Mouse (Mus musculus): ENCODE data around the gene Twsg1. TPM values are rescaled to one million over a fixed set of nuclear protein-coding genes. Genes with fewer than 3 reads are reported as not detected.

Gene Twsg1
- polyA plus RNA-seq, 1 experiment from 2014 or later, result 105 TPM

DNA sequence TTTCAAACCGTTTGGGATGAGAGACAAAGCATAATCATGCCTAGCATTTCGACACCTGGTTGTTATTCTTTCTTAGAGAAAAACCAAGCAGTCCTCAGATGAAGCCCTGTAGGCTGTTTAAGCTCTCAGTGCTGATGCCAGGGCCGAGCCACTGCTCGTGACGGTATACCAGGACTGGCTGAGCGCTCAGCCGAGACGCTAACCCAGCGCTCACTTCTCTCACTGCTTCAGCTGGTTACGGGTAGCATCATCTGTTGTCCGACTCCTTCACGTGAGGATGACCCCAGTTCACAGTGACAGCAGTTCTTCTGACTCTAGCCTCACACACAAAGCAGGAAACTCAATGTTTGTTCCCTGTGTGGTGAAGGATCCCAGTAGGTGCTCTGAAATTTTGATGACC is 10.8 kb downstream of the Twsg1 start:
- Histone ChIP-seq H3K9ac (ENCODE audit: low read length) (peak overlapping the region; percentile 26; the same call in 1 of the 2 replicates), H3K27me3 (ENCODE audit: control insufficient read depth, insufficient read depth, low read length) (no peaks in the 10 kb centered on the region), H3K27ac (ENCODE audit: low read length) (peak overlapping the region; percentile 49), H3K4me3 (ENCODE audit: low read length) (no peak overlapping the region), H3K36me3 (ENCODE audit: control insufficient read depth, insufficient read depth) (peaks cover 7% of the 10 kb centered on the region), H3K4me2 (ENCODE audit: low read depth, low read length) (no peak overlapping the region), H3K4me1 (ENCODE audit: control insufficient read depth, insufficient read depth, low read length) (peaks cover 15% of the 10 kb centered on the region), H3K9me3 (replicated peaks; ENCODE audit: control insufficient read depth, low read length) (no peaks in the 10 kb centered on the region)
- 72% methylated on average over 12 of the region's 12 CpGs for WGBS
- ATAC-seq (replicated peaks; ENCODE audit: extremely low read depth, insufficient read depth, low FRiP score), result no peak

GRCm38 (mm10) chr17:65939461-65940192 is 11.4 kb downstream of the Twsg1 start:
- H3K9ac ChIP-seq (ENCODE audit: low read length), result peak overlapping the region; percentile 26; the same call in 1 of the 2 replicates
- H3K4me3 ChIP-seq (ENCODE audit: low read length), result no peak overlapping the region
- no peaks in the 10 kb centered on the region for H3K27me3 ChIP-seq (ENCODE audit: control insufficient read depth, insufficient read depth, low read length)
- ATAC-seq (replicated peaks; ENCODE audit: extremely low read depth, insufficient read depth, low FRiP score), result no peak
- H3K9me3 ChIP-seq (replicated peaks; ENCODE audit: control insufficient read depth, low read length), result no peaks in the 10 kb centered on the region
- no peak overlapping the region for H3K4me2 ChIP-seq (ENCODE audit: low read depth, low read length)
- 45% methylated on average over 14 of the region's 14 CpGs for WGBS
- peaks cover 15% of the 10 kb centered on the region for H3K4me1 ChIP-seq (ENCODE audit: control insufficient read depth, insufficient read depth, low read length)
- H3K36me3 ChIP-seq (ENCODE audit: control insufficient read depth, insufficient read depth), result peaks cover 7% of the 10 kb centered on the region
- peak overlapping the region; percentile 60 for H3K27ac ChIP-seq (ENCODE audit: low read length)

- Histone ChIP-seq H3K9ac (ENCODE audit: low read length) (no peak overlapping the region), H3K4me3 (ENCODE audit: low read length) (no peak overlapping the region), H3K36me3 (ENCODE audit: control insufficient read depth, insufficient read depth) (peaks cover 18% of the 10 kb centered on the region), H3K4me2 (ENCODE audit: low read depth, low read length) (no peak overlapping the region), H3K27ac (ENCODE audit: low read length) (no peak overlapping the region), H3K4me1 (ENCODE audit: control insufficient read depth, insufficient read depth, low read length) (peaks cover 15% of the 10 kb centered on the region), H3K9me3 (replicated peaks; ENCODE audit: control insufficient read depth, low read length) (no peaks in the 10 kb centered on the region), H3K27me3 (ENCODE audit: control insufficient read depth, insufficient read depth, low read length) (no peaks in the 10 kb centered on the region)
- 98% methylated on average over 9 of the region's 9 CpGs for WGBS
- ATAC-seq (replicated peaks; ENCODE audit: extremely low read depth, insufficient read depth, low FRiP score), result no peak
Observed at GRCm38 (mm10) chr17:65937671-65938070, 13.4 kb downstream of the Twsg1 start.

- ATAC-seq (replicated peaks; ENCODE audit: extremely low read depth, insufficient read depth, low FRiP score), result no peak
- WGBS, result 94% methylated on average over 2 of the region's 2 CpGs
- H3K4me2 ChIP-seq (ENCODE audit: low read depth, low read length), result no peak overlapping the region
Observed at GRCm38 (mm10) chr17:65933741-65934140, 17.3 kb downstream of the Twsg1 start.

GRCm38 (mm10) chr17:65931525-65931924 is 19.5 kb downstream of the Twsg1 start:
- Histone ChIP-seq H3K4me2 (ENCODE audit: low read depth, low read length) (no peak overlapping the region), H3K27ac (ENCODE audit: low read length) (peak overlapping the region; percentile 39; the same call in 1 of the 2 replicates), H3K4me1 (ENCODE audit: control insufficient read depth, insufficient read depth, low read length) (peaks cover 7% of the 10 kb centered on the region; the same call in 1 of the 2 replicates), H3K9me3 (replicated peaks; ENCODE audit: control insufficient read depth, low read length) (no peaks in the 10 kb centered on the region), H3K4me3 (ENCODE audit: low read length) (no peak overlapping the region), H3K9ac (ENCODE audit: low read length) (no peak overlapping the region), H3K36me3 (ENCODE audit: control insufficient read depth, insufficient read depth) (peaks cover 26% of the 10 kb centered on the region), H3K27me3 (ENCODE audit: control insufficient read depth, insufficient read depth, low read length) (no peaks in the 10 kb centered on the region)
- 68% methylated on average over 6 of the region's 6 CpGs for WGBS
- ATAC-seq (replicated peaks; ENCODE audit: extremely low read depth, insufficient read depth, low FRiP score), result 0 out of 2 replicates have a peak, but pooled peaks have one; percentile 23

More at GRCm38 (mm10) chr17:65933741-65934140, 17.3 kb downstream of the Twsg1 start:
- H3K9ac ChIP-seq (ENCODE audit: low read length), result no peak overlapping the region
- H3K4me3 ChIP-seq (ENCODE audit: low read length), result no peak overlapping the region
- H3K27me3 ChIP-seq (ENCODE audit: control insufficient read depth, insufficient read depth, low read length), result no peaks in the 10 kb centered on the region
- H3K36me3 ChIP-seq (ENCODE audit: control insufficient read depth, insufficient read depth), result peaks cover 22% of the 10 kb centered on the region
- no peaks in the 10 kb centered on the region for H3K9me3 ChIP-seq (replicated peaks; ENCODE audit: control insufficient read depth, low read length)
- H3K4me1 ChIP-seq (ENCODE audit: control insufficient read depth, insufficient read depth, low read length), result peaks cover 7% of the 10 kb centered on the region; the same call in 1 of the 2 replicates
- H3K27ac ChIP-seq (ENCODE audit: low read length), result no peak overlapping the region

DNA sequence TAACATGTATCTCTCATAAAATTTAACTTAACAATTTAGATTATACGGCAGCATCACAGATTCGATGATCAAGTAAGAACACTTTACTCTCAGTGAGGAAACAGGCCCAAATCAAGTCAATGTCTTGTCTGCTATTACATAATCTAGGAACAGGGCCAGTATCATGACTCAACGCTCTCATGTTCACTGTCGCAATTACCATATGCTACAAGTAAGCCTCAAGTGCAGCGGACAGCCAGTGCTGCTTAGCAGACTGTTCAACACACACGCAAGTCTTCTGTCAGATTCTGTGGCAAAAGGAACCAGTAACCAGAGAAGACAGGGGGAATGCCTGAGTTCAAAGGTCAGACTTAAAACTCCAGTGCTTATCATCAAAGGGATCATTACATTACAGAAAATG is 20.1 kb downstream of the Twsg1 start:
- H3K36me3 ChIP-seq (ENCODE audit: control insufficient read depth, insufficient read depth), result peaks cover 31% of the 10 kb centered on the region
- H3K4me1 ChIP-seq (ENCODE audit: control insufficient read depth, insufficient read depth, low read length), result peaks cover 7% of the 10 kb centered on the region; the same call in 1 of the 2 replicates
- no peaks in the 10 kb centered on the region for H3K27me3 ChIP-seq (ENCODE audit: control insufficient read depth, insufficient read depth, low read length)
- H3K9me3 ChIP-seq (replicated peaks; ENCODE audit: control insufficient read depth, low read length), result no peaks in the 10 kb centered on the region
- H3K9ac ChIP-seq (ENCODE audit: low read length), result no peak overlapping the region
- H3K27ac ChIP-seq (ENCODE audit: low read length), result peak overlapping the region; percentile 39
- WGBS, result 60% methylated on average over 6 of the region's 6 CpGs
- H3K4me3 ChIP-seq (ENCODE audit: low read length), result no peak overlapping the region
- H3K4me2 ChIP-seq (ENCODE audit: low read depth, low read length), result no peak overlapping the region
- peak; percentile 41; the same call in 1 of the 2 replicates for ATAC-seq (replicated peaks; ENCODE audit: extremely low read depth, insufficient read depth, low FRiP score)

GRCm38 (mm10) chr17:65930158-65930826 is 20.7 kb downstream of the Twsg1 start:
- Histone ChIP-seq H3K27ac (ENCODE audit: low read length) (no peak overlapping the region; the same call in 1 of the 2 replicates), H3K27me3 (ENCODE audit: control insufficient read depth, insufficient read depth, low read length) (no peaks in the 10 kb centered on the region), H3K9me3 (replicated peaks; ENCODE audit: control insufficient read depth, low read length) (no peaks in the 10 kb centered on the region), H3K9ac (ENCODE audit: low read length) (no peak overlapping the region), H3K4me1 (ENCODE audit: control insufficient read depth, insufficient read depth, low read length) (peaks cover 7% of the 10 kb centered on the region; the same call in 1 of the 2 replicates), H3K4me3 (ENCODE audit: low read length) (no peak overlapping the region), H3K36me3 (ENCODE audit: control insufficient read depth, insufficient read depth) (peaks cover 35% of the 10 kb centered on the region), H3K4me2 (ENCODE audit: low read depth, low read length) (no peak overlapping the region)
- 93% methylated on average over 7 of the region's 7 CpGs for WGBS
- peak; percentile 14; the same call in 1 of the 2 replicates for ATAC-seq (replicated peaks; ENCODE audit: extremely low read depth, insufficient read depth, low FRiP score)

GRCm38 (mm10) chr17:65929319-65929978 is 21.6 kb downstream of the Twsg1 start:
- 82% methylated on average over 22 of the region's 22 CpGs for WGBS
- H3K36me3 ChIP-seq (ENCODE audit: control insufficient read depth, insufficient read depth), result peaks cover 38% of the 10 kb centered on the region

More at GRCm38 (mm10) chr17:65929319-65929978, 21.6 kb downstream of the Twsg1 start:
- no peaks in the 10 kb centered on the region for H3K27me3 ChIP-seq (ENCODE audit: control insufficient read depth, insufficient read depth, low read length)
- H3K4me1 ChIP-seq (ENCODE audit: control insufficient read depth, insufficient read depth, low read length), result peaks cover 7% of the 10 kb centered on the region; the same call in 1 of the 2 replicates
- H3K9me3 ChIP-seq (replicated peaks; ENCODE audit: control insufficient read depth, low read length), result no peaks in the 10 kb centered on the region
- no peak for ATAC-seq (replicated peaks; ENCODE audit: extremely low read depth, insufficient read depth, low FRiP score)
- H3K9ac ChIP-seq (ENCODE audit: low read length), result no peak overlapping the region
- H3K27ac ChIP-seq (ENCODE audit: low read length), result no peak overlapping the region
- no peak overlapping the region for H3K4me3 ChIP-seq (ENCODE audit: low read length)
- no peak overlapping the region for H3K4me2 ChIP-seq (ENCODE audit: low read depth, low read length)
